Mouse (Mus musculus) spleen, embryonic (tissue): ENCODE measurements at regions not wholly inside any gene's neighbourhood (a gene's known extent, or its start where the extent isn't known, plus 50 kb on each side); places are given as distances from the start of the nearest gene placed in this dataset.

ENCODE experiments used
- CTCF ChIA-PET: fragments of 350-600 bp; sonication (Branson Sonifier 250); formaldehyde crosslinking; loops from one replicate; lab custom pipeline; 2022; lab: Charles Lee

- CTCF ChIA-PET = no interaction called here
Observed at GRCm38 (mm10) chr1:163190841-163191240, 105.4 kb upstream of the Mroh9 start.

GRCm38 (mm10) chr1:163181851-163182250 is 96.4 kb upstream of the Mroh9 start:
- CTCF ChIA-PET = no interaction called here

- CTCF ChIA-PET = no interaction called here
Observed at GRCm38 (mm10) chr1:163177011-163177410, 91.5 kb upstream of the Mroh9 start.

- CTCF ChIA-PET = interaction anchor here (0.6 kb wide), 1 partner anchor 14 kb away, joined by 3 read pairs; no protein-coding TSS in a partner anchor
Observed at GRCm38 (mm10) chr1:163167051-163167450, 81.6 kb upstream of the Mroh9 start.

GRCm38 (mm10) chr1:163163636-163164035 is 78.2 kb upstream of the Mroh9 start:
- CTCF ChIA-PET = no interaction called here

GRCm38 (mm10) chr1:163159911-163160310 is 74.4 kb upstream of the Mroh9 start:
- CTCF ChIA-PET = no interaction called here

GRCm38 (mm10) chr1:163158491-163158890 is 73.0 kb upstream of the Mroh9 start:
- CTCF ChIA-PET = no interaction called here

GRCm38 (mm10) chr1:163150203-163150855 is 64.9 kb upstream of the Mroh9 start:
- CTCF ChIA-PET = no interaction called here

GRCm38 (mm10) chr1:163146641-163147040 is 61.2 kb upstream of the Mroh9 start:
- CTCF ChIA-PET = no interaction called here

GRCm38 (mm10) chr1:163143113-163143512 is 57.6 kb upstream of the Mroh9 start:
- CTCF ChIA-PET = interaction anchor here (0.6 kb wide), 1 partner anchor 87 kb away, joined by 8 read pairs; no protein-coding TSS in a partner anchor

GRCm38 (mm10) chr1:163141471-163141870 is 56.0 kb upstream of the Mroh9 start:
- CTCF ChIA-PET = no interaction called here

- CTCF ChIA-PET = no interaction called here
Observed at GRCm38 (mm10) chr1:163138179-163138578, 52.7 kb upstream of the Mroh9 start.
